Mouse (Mus musculus): Measurements from ENCODE around the gene Zfp467. TPM values are rescaled to one million over a fixed set of nuclear protein-coding genes. Genes with fewer than 3 reads are reported as not detected.

The Zfp467 gene
- polyA plus RNA-seq, 1 experiment, result 18.0 TPM

GRCm38 (mm10) chr6:48411193-48412092, 34.2 kb downstream of the Zfp467 start:
- DNase-seq (ENCODE audit: low read depth), result no peak

- DNase-seq (ENCODE audit: low read depth), result no peak
These were observed 35.1 kb downstream of the Zfp467 start for GRCm38 (mm10) chr6:48410551-48410950.

GRCm38 (mm10) chr6:48409726-48410343, 35.8 kb downstream of the Zfp467 start:
- no peak for DNase-seq (ENCODE audit: low read depth)

- DNase-seq (ENCODE audit: low read depth), result no peak
These were observed 41.6 kb downstream of the Zfp467 start for GRCm38 (mm10) chr6:48404071-48404470.

- DNase-seq (ENCODE audit: low read depth), result no peak
These were observed 45.7 kb downstream of the Zfp467 start for GRCm38 (mm10) chr6:48399906-48400305.

GRCm38 (mm10) chr6:48397336-48397735, 48.3 kb downstream of the Zfp467 start:
- DNase-seq (ENCODE audit: low read depth), result no peak

GRCm38 (mm10) chr6:48396686-48397085, 48.9 kb downstream of the Zfp467 start:
- DNase-seq (ENCODE audit: low read depth), result no peak

GRCm38 (mm10) chr6:48396008-48396595, 49.5 kb downstream of the Zfp467 start:
- DNase-seq (ENCODE audit: low read depth), result peak; percentile 9

- DNase-seq (ENCODE audit: low read depth), result peak; percentile 20
These were observed 50.3 kb downstream of the Zfp467 start, which contains the start of gene Krba1 for GRCm38 (mm10) chr6:48395105-48396007. Gene Krba1 (plus strand): TSS chr6:48395586.

GRCm38 (mm10) chr6:48393811-48394210, 51.8 kb downstream of the Zfp467 start:
- DNase-seq (ENCODE audit: low read depth), result no peak

GRCm38 (mm10) chr6:48388221-48388620, 57.4 kb downstream of the Zfp467 start:
- no peak for DNase-seq (ENCODE audit: low read depth)

Other genes starting within 250 kb of the Zfp467 start
- gene Krba1, start 50.2 kb downstream of the Zfp467 start, polyA plus RNA-seq (2012; rRNA removed), result 16.9 and 17.8 TPM in 2 replicates
- 0.66 and 1.5 TPM in 2 replicates for gene Sspo, start 2.4 kb upstream of the Zfp467 start, polyA plus RNA-seq (2012; rRNA removed)
- 83.1 and 86.2 TPM in 2 replicates for gene Atp6v0e2, start 91.8 kb upstream of the Zfp467 start, polyA plus RNA-seq (2012; rRNA removed)
- 29.5 and 36.8 TPM in 2 replicates for gene Lrrc61, start 109.0 kb upstream of the Zfp467 start, polyA plus RNA-seq (2012; rRNA removed)
- 191 and 319 TPM in 2 replicates for gene Rarres2, start 127.0 kb upstream of the Zfp467 start, polyA plus RNA-seq (2012; rRNA removed)
- gene Gm45021, start 143.8 kb upstream of the Zfp467 start, polyA plus RNA-seq (2012; rRNA removed), result not detected in 2 replicates
- gene Repin1, start 148.1 kb upstream of the Zfp467 start, polyA plus RNA-seq (2012; rRNA removed), result 51.0 and 53.2 TPM in 2 replicates
- not detected in 2 replicates for gene Gm44965, start 148.1 kb upstream of the Zfp467 start, polyA plus RNA-seq (2012; rRNA removed)
- gene Zfp775, start 156.2 kb upstream of the Zfp467 start, polyA plus RNA-seq (2012; rRNA removed), result 5.1 and 5.6 TPM in 2 replicates
- 0.71 and 0.81 TPM in 2 replicates for gene AI854703, start 180.9 kb upstream of the Zfp467 start, polyA plus RNA-seq (2012; rRNA removed)
- gene Gimap8, start 201.4 kb upstream of the Zfp467 start, polyA plus RNA-seq (2012; rRNA removed), result 3.9 and 4.5 TPM in 2 replicates
- gene Gimap9, start 230.3 kb upstream of the Zfp467 start, polyA plus RNA-seq (2012; rRNA removed), result 2.1 and 2.3 TPM in 2 replicates
- 9.8 and 13.8 TPM in 2 replicates for gene Gimap4, start 238.7 kb upstream of the Zfp467 start, polyA plus RNA-seq (2012; rRNA removed)

All from gonadal fat pad, adult 2 months (tissue).